Mouse (Mus musculus) gastrocnemius, adult 2 months (tissue): Measurements from ENCODE around the gene Slc16a11. TPM values are rescaled to one million over a fixed set of nuclear protein-coding genes. Genes with fewer than 3 reads are reported as not detected.
A peak's percentile ranks its signal among the peaks of the same experiment; 100 is the strongest.

Experiments
- DNase-seq: peaks from one replicate; pipeline ENCODE4 v3.0.0; 2022
- H3K27ac ChIP-seq: fragments of 200-600 bp; 2 replicates; pipeline ENCODE4 v1.8.1; 2022; ENCODE audit warnings: mild to moderate bottlenecking
- H3K4me3 ChIP-seq: fragments of 200-600 bp; 2 replicates; pipeline ENCODE4 v1.8.1; 2022; ENCODE audit warnings: mild to moderate bottlenecking, moderate library complexity
- CTCF ChIP-seq: fragments of 200-600 bp; IDR thresholded peaks from 2 replicates; pipeline ENCODE4 v1.8.1; 2022; ENCODE audit warnings: antibody characterized with exemption, mild to moderate bottlenecking, moderate library complexity
- intact Hi-C: fragments of 180-260 bp; cut with DNase I; formaldehyde crosslinking; loops from one replicate; pipeline ENCODE4 v1.15.1; 2025
- total RNA-seq, 2 experiments: library from RNA; stranded (reverse); gene quantifications; 2 replicates each; pipeline ENCODE4 v1.2.3; 2021

Slc16a11 gene
- total RNA-seq, 2 experiments from 2014 or later, result not detected

- H3K27ac ChIP-seq, result no peak overlapping the region
- DNase-seq, result peak; percentile 6
- intact Hi-C loops, result no loop called here
Measured at GRCm38 (mm10) chr11:70208778-70209388, 3.7 kb upstream of the Slc16a11 start.

GRCm38 (mm10) chr11:70210681-70211080, 1.9 kb upstream of the Slc16a11 start:
- DNase-seq, result peak; percentile 6
- no peak for TF ChIP-seq CTCF
- H3K27ac ChIP-seq, result no peak overlapping the region
- H3K4me3 ChIP-seq, result no peak overlapping the region
- intact Hi-C loops, result no loop called here

More at GRCm38 (mm10) chr11:70208778-70209388, 3.7 kb upstream of the Slc16a11 start:
- no peak for TF ChIP-seq CTCF
- no peak overlapping the region for H3K4me3 ChIP-seq

GRCm38 (mm10) chr11:70211972-70212371, 580 bp upstream of the Slc16a11 start:
- intact Hi-C loops, result loop anchor here (2.0 kb wide), 1 partner anchor 157 kb away; the partner anchor contains the start of gene Asgr1
- DNase-seq, result no peak

GRCm38 (mm10) chr11:70212896-70213295, 344 bp downstream of the Slc16a11 start:
- peak; percentile 74 for TF ChIP-seq CTCF
- DNase-seq, result peak; percentile 58
- Histone ChIP-seq H3K27ac (peak overlapping the region; percentile 48; the same call in 1 of the 2 replicates), H3K4me3 (no peak overlapping the region; the same call in 1 of the 2 replicates)
- intact Hi-C loops, result loop anchor here (1.0 to 2.0 kb wide), 2 partner anchors 139 to 158 kb away; partner anchors contain the start of gene Asgr1

More at GRCm38 (mm10) chr11:70211972-70212371, 580 bp upstream of the Slc16a11 start:
- H3K27ac ChIP-seq, result no peak overlapping the region
- H3K4me3 ChIP-seq, result no peak overlapping the region
- no peak for TF ChIP-seq CTCF

GRCm38 (mm10) chr11:70213736-70214135, 1.2 kb downstream of the Slc16a11 start:
- H3K27ac ChIP-seq, result no peak overlapping the region; the same call in 1 of the 2 replicates
- no peak for TF ChIP-seq CTCF
- intact Hi-C loops, result loop anchor here (1.0 to 2.0 kb wide), 2 partner anchors 139 to 159 kb away; partner anchors contain the start of gene Asgr1
- peak; percentile 18 for DNase-seq
- peak overlapping the region; percentile 67 for H3K4me3 ChIP-seq

- peak; percentile 55 for DNase-seq
- Histone ChIP-seq H3K27ac (peak overlapping the region; percentile 43), H3K4me3 (peak overlapping the region; percentile 67)
- intact Hi-C loops, result no loop called here
- TF ChIP-seq CTCF, result no peak
Measured at GRCm38 (mm10) chr11:70214191-70214855, 1.8 kb downstream of the Slc16a11 start.

GRCm38 (mm10) chr11:70214856-70215209, 2.3 kb downstream of the Slc16a11 start:
- intact Hi-C loops, result no loop called here

GRCm38 (mm10) chr11:70215301-70215700, 2.7 kb downstream of the Slc16a11 start:
- H3K4me3 ChIP-seq, result no peak overlapping the region
- intact Hi-C loops, result no loop called here
- no peak for TF ChIP-seq CTCF
- DNase-seq, result no peak
- H3K27ac ChIP-seq, result no peak overlapping the region

More at GRCm38 (mm10) chr11:70214856-70215209, 2.3 kb downstream of the Slc16a11 start:
- H3K4me3 ChIP-seq, result peak overlapping the region; percentile 67; the same call in 1 of the 2 replicates
- DNase-seq, result no peak
- no peak for TF ChIP-seq CTCF
- H3K27ac ChIP-seq, result no peak overlapping the region

GRCm38 (mm10) chr11:70216103-70216502, 3.6 kb downstream of the Slc16a11 start:
- TF ChIP-seq CTCF, result no peak
- DNase-seq, result no peak
- H3K27ac ChIP-seq, result no peak overlapping the region
- intact Hi-C loops, result no loop called here
- no peak overlapping the region for H3K4me3 ChIP-seq

GRCm38 (mm10) chr11:70218039-70218438, 5.5 kb downstream of the Slc16a11 start:
- no peak for TF ChIP-seq CTCF
- intact Hi-C loops, result no loop called here
- DNase-seq, result no peak
- H3K27ac ChIP-seq, result no peak overlapping the region
- no peak overlapping the region for H3K4me3 ChIP-seq

GRCm38 (mm10) chr11:70218741-70219470, 6.4 kb downstream of the Slc16a11 start:
- DNase-seq, result no peak
- intact Hi-C loops, result no loop called here
- H3K27ac ChIP-seq, result no peak overlapping the region
- H3K4me3 ChIP-seq, result no peak overlapping the region
- TF ChIP-seq CTCF, result no peak

GRCm38 (mm10) chr11:70219873-70220272, 7.3 kb downstream of the Slc16a11 start:
- DNase-seq, result no peak

GRCm38 (mm10) chr11:70220323-70220722, 7.8 kb downstream of the Slc16a11 start:
- no peak for TF ChIP-seq CTCF
- DNase-seq, result peak; percentile 34
- Histone ChIP-seq H3K27ac (peak overlapping the region; percentile 90), H3K4me3 (peak overlapping the region; percentile 78)
- intact Hi-C loops, result no loop called here

More at GRCm38 (mm10) chr11:70219873-70220272, 7.3 kb downstream of the Slc16a11 start:
- TF ChIP-seq CTCF, result no peak
- peak overlapping the region; percentile 78 for H3K4me3 ChIP-seq
- H3K27ac ChIP-seq, result peak overlapping the region; percentile 90
- intact Hi-C loops, result no loop called here
